Mouse (Mus musculus) liver, embryonic 14.5 days (tissue): ENCODE measurements around the gene Nek7. TPM values are rescaled to one million over a fixed set of nuclear protein-coding genes. Genes with fewer than 3 reads are reported as not detected.

ENCODE experiments used
- ATAC-seq: fragments of 200-750 bp; cut with Nextera tagmentation; 2 replicates; pipeline ENCODE4 v1.8.0; 2017; ENCODE audit warnings: moderate number of reproducible peaks, mild to moderate bottlenecking, moderate library complexity; ENCODE audit not compliant: insufficient read depth
- DNase-seq, 3 experiments: peaks; one replicate each; pipeline ENCODE4 v3.0.0-alpha.2; 2012 to 2013; ENCODE audit warnings: low read depth in 3 of 3, low spot score in 3 of 3
- H3K27ac ChIP-seq: fragments of 300-500 bp; sonication (generic); 2 replicates; pipeline ENCODE4 v1.5.1; 2014; ENCODE audit warnings: moderate library complexity, mild to moderate bottlenecking, control low read depth, inconsistent platforms
- H3K27me3 ChIP-seq: fragments of 300-500 bp; sonication (generic); 2 replicates; pipeline ENCODE4 v1.6.1; 2014; ENCODE audit warnings: mild to moderate bottlenecking, low read length, moderate library complexity; ENCODE audit not compliant: control insufficient read depth, insufficient read depth
- H3K36me3 ChIP-seq: fragments of 300-500 bp; sonication (generic); replicated peaks from 2 replicates; pipeline ENCODE4 v1.6.1; 2014; ENCODE audit warnings: low read depth; ENCODE audit not compliant: control insufficient read depth, insufficient read depth
- H3K4me1 ChIP-seq, 2 experiments: fragments of 200-500 bp in 1 of 2; fragments of 300-500 bp in 1 of 2; sonication (generic) in 1 of 2; replicated peaks; 2 replicates each; pipeline ENCODE4 v1.6.1; 2012 to 2014; ENCODE audit warnings: antibody characterized with exemption in 1 of 2, inconsistent platforms in 1 of 2, low read length in 1 of 2; ENCODE audit not compliant: control insufficient read depth in 2 of 2, insufficient read depth in 2 of 2
- H3K4me2 ChIP-seq: fragments of 300-500 bp; sonication (generic); 2 replicates; pipeline ENCODE4 v1.6.1; 2014; ENCODE audit warnings: low read depth, mild to moderate bottlenecking, control low read depth, moderate library complexity
- H3K4me3 ChIP-seq, 2 experiments: fragments of 200-500 bp in 1 of 2; fragments of 300-500 bp in 1 of 2; sonication (generic) in 1 of 2; 2 replicates each; pipeline ENCODE4 v1.5.1; 2012 to 2014; ENCODE audit warnings: low read depth in 2 of 2, low read length in 2 of 2, mild to moderate bottlenecking in 2 of 2, control low read depth in 1 of 2, inconsistent platforms in 1 of 2, moderate library complexity in 1 of 2; ENCODE audit not compliant: insufficient read depth in 1 of 2
- H3K9ac ChIP-seq: fragments of 300-500 bp; sonication (generic); replicated peaks from 2 replicates; pipeline ENCODE4 v1.6.1; 2014; ENCODE audit warnings: mild to moderate bottlenecking, control low read depth, moderate library complexity
- H3K9me3 ChIP-seq: fragments of 300-500 bp; sonication (generic); 2 replicates; pipeline ENCODE4 v1.6.1; 2016; ENCODE audit warnings: low read length, mixed read lengths; ENCODE audit not compliant: control insufficient read depth
- CTCF ChIP-seq: IDR thresholded peaks from 2 replicates; pipeline ENCODE4 v1.5.1; 2016; ENCODE audit warnings: antibody characterized with exemption, low read depth, control low read depth
- EP300 ChIP-seq: IDR thresholded peaks from 2 replicates; pipeline ENCODE4 v1.6.1; 2016; ENCODE audit warnings: antibody characterized with exemption, low read depth
- WGBS: fragments of 180-500 bp; shearing (Covaris S2); extraction: QIAGEN DNeasy Blood & Tissue Kit; methylation state at CpG from one replicate; pipeline ENCODE4 v1.1.7; 2014; ENCODE audit not compliant: insufficient replicate concordance; 5-methylcytosine and 5-hydroxymethylcytosine counted together
- polyA plus RNA-seq, 2 experiments: library from polyadenylated mRNA; depleted of rRNA in 1 of 2; stranded (reverse) in 1 of 2; unstranded in 1 of 2; fragments of >200 nt; fragmentation: Nextera tagmentation in 1 of 2; extraction: Ambion mirVana in 1 of 2; gene quantifications; 2 replicates each; pipeline versions ENCODE4 v1.2.1 to v1.2.3; 2012 to 2014

The Nek7 gene
- polyA plus RNA-seq, 2 experiments = 5.5 to 13.2 TPM

DNA sequence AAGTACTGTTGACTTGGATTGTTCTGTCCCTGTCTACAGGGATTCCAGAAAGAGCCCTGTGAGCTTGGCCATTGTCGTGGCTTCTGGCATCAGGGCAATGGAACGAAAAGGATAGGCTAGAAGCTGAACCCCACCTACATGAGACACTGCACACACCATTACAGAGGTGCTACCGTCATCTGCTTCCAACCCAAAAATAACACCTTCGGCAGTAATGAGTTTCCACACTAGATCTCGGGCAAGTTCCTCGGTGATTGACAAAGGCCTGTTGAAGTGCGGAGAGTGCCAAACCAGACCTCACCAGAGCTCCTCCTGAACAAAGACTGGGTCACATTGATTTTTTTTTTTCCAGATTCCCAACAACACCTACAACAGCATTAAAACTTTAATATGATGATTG lies 40.7 kb downstream of the Nek7 start:
- DNase-seq = no peak
- no peak for TF ChIP-seq CTCF
- no peak for TF ChIP-seq EP300
- peaks cover 15 to 16% of the 10 kb centered on the region in 2 experiments for H3K4me1 ChIP-seq
- H3K9me3 ChIP-seq = no peaks in the 10 kb centered on the region
- no peaks in the 10 kb centered on the region for H3K27me3 ChIP-seq
- H3K36me3 ChIP-seq = no peaks in the 10 kb centered on the region
- 88% methylated on average over 7 of the region's 7 CpGs for WGBS
- H3K9ac ChIP-seq = no peak overlapping the region
- no peak overlapping the region for H3K27ac ChIP-seq
- no peak for ATAC-seq
- H3K4me3 ChIP-seq = no peak overlapping the region
- no peak overlapping the region for H3K4me2 ChIP-seq

DNA sequence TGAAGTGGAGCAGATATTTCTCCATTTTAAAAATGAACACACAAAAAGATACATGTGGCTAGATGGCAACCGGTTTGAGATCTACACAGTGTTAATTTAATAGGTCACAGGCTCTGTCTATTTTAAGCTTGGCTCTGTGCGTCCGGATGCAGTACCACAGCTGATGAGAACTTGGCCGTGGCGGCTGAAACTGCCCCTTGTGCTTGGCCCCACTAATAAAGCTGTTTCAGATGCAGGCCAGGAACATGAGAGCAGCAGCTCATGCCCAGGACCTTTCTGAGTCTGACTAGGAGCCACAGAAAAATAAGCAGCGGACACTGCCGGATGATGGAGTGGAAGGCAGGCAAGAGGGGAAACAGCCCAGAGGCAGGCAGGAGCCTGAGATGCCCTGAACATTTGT lies 43.1 kb downstream of the Nek7 start:
- Histone ChIP-seq H3K4me3 (no peak overlapping the region), H3K4me1 (peaks cover 15 to 16% of the 10 kb centered on the region in 2 experiments), H3K27me3 (no peaks in the 10 kb centered on the region), H3K9ac (no peak overlapping the region), H3K4me2 (no peak overlapping the region), H3K9me3 (no peaks in the 10 kb centered on the region), H3K36me3 (no peaks in the 10 kb centered on the region), H3K27ac (no peak overlapping the region)
- no peak for ATAC-seq
- 69% methylated on average over 7 of the region's 7 CpGs for WGBS
- DNase-seq = no peak
- TF ChIP-seq CTCF = no peak
- TF ChIP-seq EP300 = no peak

DNA sequence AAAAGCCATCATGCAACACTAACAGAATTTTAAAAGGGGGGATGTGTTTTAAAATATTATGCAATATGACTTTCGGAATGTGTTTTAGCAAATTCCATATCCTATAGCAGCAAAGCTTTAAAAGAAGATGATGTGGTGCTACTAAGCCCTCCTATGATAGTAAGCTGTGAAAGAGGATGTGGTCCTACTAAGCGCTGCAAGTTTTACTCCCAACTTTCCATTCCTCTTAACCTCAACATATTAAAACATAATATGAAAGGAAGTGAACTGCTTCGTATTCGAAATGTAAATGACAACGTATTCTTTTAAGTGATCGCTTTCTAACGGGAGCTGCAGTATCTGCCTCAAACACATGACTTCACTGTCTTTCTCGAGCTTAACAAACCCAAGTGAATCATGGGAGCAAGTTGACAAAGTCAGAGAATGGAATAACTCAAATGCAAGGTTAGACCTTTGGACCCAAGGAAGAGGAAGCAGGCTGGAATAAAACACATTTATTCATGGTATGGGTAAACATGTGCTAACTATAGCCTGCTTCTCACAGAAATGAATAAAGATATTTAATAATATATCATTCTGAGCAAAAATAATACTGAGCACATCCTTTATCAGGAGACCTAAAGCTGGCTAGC lies 43.8 kb downstream of the Nek7 start:
- Histone ChIP-seq H3K27me3 (no peaks in the 10 kb centered on the region), H3K4me1 (peaks cover 15 to 23% of the 10 kb centered on the region in 2 experiments), H3K36me3 (no peaks in the 10 kb centered on the region), H3K4me3 (no peak overlapping the region), H3K27ac (no peak overlapping the region), H3K4me2 (no peak overlapping the region), H3K9me3 (no peaks in the 10 kb centered on the region), H3K9ac (no peak overlapping the region)
- TF ChIP-seq CTCF (no peak), EP300 (no peak)
- ATAC-seq = no peak
- WGBS = 83% methylated on average over 8 of the region's 8 CpGs
- DNase-seq = no peak

DNA sequence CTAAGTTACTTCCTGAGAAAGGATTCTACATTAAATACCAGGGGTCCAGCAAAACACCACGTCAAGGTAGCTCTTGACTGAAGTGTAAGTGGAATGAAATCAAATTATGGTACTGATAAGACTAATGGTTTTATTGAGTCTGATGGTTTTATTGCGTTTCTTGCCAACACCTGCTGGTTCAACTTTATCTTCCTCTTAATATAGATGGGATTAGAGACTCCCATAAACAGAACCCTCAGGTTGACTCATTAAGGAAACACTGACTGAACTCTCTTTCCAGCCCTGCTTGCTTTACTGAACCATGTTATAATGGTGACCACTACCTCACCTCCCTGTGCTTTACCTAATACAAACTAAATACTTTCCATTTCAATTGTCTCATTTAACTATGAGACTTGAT lies 44.3 kb downstream of the Nek7 start:
- no peak overlapping the region for H3K9ac ChIP-seq
- WGBS = 67% methylated on average over 2 of the region's 2 CpGs
- DNase-seq = no peak
- ATAC-seq = no peak
- no peaks in the 10 kb centered on the region for H3K9me3 ChIP-seq
- no peaks in the 10 kb centered on the region for H3K36me3 ChIP-seq
- TF ChIP-seq EP300 = no peak
- TF ChIP-seq CTCF = no peak
- H3K27me3 ChIP-seq = no peaks in the 10 kb centered on the region
- H3K4me2 ChIP-seq = no peak overlapping the region
- no peak overlapping the region for H3K27ac ChIP-seq
- no peak overlapping the region for H3K4me3 ChIP-seq
- peaks cover 14 to 25% of the 10 kb centered on the region in 2 experiments for H3K4me1 ChIP-seq

DNA sequence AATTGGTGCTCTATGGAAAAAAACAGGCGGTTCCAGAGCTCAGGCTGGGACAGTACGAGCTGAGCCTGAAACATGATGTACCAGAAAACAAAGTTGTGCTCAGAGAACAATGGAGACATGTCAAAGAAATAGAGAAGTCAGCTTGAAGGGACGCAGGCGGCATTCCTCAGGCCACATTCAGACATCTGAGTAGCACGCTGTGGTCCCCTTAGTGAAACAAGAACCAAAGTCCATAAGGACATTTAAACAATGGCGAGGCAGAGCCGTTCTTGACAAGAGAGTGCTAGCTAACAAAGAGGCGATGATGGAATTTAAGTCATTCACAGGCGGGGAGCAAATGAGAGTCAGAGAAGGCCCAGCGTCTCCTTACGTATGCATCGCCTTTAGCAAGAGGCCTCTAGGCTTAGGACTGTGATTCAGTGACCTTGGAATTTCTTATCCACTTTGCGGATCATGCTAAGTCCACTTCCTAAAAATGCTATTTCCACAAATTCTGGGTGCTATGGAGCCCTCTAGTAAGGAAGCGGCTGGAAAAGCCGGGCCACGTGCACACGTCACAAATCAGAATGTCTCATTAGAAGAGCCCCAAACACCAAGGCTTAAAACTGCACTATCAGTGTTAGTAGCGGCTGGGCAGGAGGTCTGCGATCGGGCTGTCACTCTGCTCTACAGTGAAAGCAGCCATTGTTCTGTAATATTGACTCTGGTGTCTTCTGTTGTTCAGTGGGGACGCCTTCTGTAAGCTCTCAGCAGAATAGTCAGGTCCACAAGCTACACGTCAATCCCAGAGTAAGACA lies 48.2 kb downstream of the Nek7 start:
- ATAC-seq (no peak), DNase-seq (no peak)
- TF ChIP-seq EP300 = no peak
- no peak for TF ChIP-seq CTCF
- H3K4me1 ChIP-seq = peaks cover 2 to 14% of the 10 kb centered on the region in 2 experiments; a peak in 2 of 4 replicates
- H3K27me3 ChIP-seq = no peaks in the 10 kb centered on the region
- WGBS = 74% methylated on average over 22 of the region's 22 CpGs
- no peak overlapping the region for H3K4me2 ChIP-seq
- H3K9me3 ChIP-seq = no peaks in the 10 kb centered on the region
- H3K9ac ChIP-seq = no peak overlapping the region
- no peak overlapping the region for H3K4me3 ChIP-seq
- no peak overlapping the region for H3K27ac ChIP-seq
- H3K36me3 ChIP-seq = no peaks in the 10 kb centered on the region
